Mouse (Mus musculus) embryonic fibroblast, embryonic 13.5 days (primary cell): Measurements from ENCODE around the gene Ndufs2.

Source experiments
- CTCF ChIP-seq: IDR thresholded peaks from 2 replicates; pipeline ENCODE4 v1.5.1; 2011; ENCODE audit warnings: mild to moderate bottlenecking, control low read depth, low read length, moderate library complexity, borderline replicate concordance; ENCODE audit not compliant: insufficient read depth
- POLR2A ChIP-seq: IDR thresholded peaks from 2 replicates; pipeline ENCODE4 v1.6.1; 2011; ENCODE audit warnings: low read depth, mild to moderate bottlenecking, control low read depth, low read length, moderate library complexity

- no peak for TF ChIP-seq CTCF
- TF ChIP-seq POLR2A: no peak
Measured at GRCm38 (mm10) chr1:171189046-171189445, 62.1 kb downstream of the Ndufs2 start.
